Mouse (Mus musculus): ENCODE data around the gene Ncapd2.

Gene Ncapd2

DNA sequence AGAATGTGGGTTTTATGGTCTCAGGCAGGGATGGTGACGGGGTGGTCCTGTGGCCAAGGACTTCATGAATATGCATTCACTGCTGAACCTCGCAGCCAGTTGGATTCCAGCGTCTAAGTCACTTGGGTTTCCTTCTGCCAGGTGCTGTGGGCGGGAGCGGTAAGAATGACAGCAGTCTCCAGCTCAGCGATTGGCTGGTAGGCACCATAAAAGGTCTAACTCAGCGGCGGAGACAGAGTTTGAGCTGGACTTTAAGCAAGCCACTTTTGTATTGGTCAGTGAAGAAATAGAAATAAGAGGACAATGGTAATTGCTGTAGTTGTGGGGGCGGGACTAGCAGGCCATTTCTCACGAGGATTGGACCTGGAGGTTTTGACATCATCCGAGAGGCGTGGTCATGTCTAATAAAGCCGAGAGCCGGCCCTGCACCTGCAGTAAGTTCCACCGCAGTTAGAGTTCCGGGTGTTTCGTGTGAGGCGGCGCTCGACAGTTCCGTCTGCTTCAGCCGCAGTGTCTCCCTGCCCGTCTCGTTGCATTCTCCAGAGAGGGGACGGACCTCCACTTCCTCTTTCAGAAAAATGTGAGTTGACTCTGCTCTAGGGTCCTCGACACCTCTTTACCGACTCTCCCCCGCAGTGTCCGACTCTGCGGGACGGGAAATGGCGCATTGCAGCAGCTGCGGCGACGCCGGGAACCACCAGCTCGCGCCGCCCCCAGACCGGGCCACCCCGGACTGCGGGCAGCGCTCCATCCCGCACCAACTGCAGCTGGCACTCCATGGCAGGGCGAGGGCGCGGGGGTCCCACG lies 23.9 kb upstream of the Ncapd2 start, which contains the start of gene Vamp1:
Vamp1 (plus strand) TSS at position 404 of the 807 bp plus-strand sequence.
- in situ Hi-C loops (cut with MboI), result loop anchor here (5.0 kb wide), 1 partner anchor 57 kb away; no protein-coding TSS in a partner anchor

DNA sequence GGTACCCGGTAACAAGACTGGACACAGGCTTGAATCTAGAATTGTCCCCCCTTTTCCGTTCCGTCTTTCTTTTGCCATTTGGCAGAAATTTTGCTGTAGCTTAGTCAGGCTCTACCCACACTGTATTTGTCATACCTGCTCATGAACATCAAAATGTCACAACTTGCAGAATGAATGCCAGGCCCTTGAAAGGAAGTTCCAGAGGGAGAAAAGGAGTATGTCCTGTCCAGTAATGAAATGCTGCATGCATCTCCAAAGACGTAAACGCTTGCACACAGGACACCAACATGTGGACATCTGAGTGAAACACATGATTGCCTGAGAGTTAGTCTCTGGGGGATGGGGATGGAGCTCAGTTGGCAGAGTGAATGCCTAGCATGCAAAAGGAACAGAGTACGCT lies 22.2 kb upstream of the Ncapd2 start:
- in situ Hi-C loops (cut with MboI), result no loop called here

DNA sequence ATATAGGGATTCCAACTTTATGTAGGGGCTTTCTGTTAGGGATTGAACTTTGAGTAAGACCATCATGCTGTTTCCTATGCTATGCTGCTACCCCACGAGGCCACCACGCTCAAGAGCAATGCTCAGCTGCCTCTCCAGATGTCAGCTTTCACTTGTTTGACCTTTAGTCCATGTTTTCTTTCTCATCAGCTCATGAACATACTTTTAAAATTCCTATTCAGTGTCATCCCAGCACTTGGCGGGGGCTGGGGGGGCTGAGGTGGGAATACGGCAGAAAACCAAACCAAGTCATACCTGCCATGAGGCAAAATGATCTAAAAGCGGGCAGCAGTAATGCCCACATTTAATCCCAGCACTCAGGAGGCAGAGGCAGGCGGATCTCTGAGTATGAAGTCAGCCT lies 21.6 kb upstream of the Ncapd2 start:
- in situ Hi-C loops (cut with MboI), result no loop called here

DNA sequence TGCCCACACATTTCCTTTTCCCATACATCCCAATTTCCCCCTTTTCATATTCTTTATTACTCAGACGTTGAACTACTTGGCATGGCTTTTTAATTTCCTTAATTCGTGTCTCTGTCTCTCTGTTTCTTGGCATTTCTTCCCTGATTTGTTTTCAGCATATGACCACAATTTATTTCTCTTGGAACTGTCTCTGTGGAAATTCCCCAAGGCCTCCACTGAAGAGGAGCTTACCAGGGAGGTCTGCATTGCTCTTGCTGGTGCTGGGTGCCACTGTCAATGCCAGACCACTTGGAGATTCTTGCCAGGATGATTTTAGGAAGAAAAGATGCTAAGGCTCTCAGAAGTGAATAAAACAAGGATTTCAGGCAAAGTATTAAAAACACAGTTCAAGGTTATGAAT lies 21.1 kb upstream of the Ncapd2 start:
- in situ Hi-C loops (cut with MboI), result no loop called here

DNA sequence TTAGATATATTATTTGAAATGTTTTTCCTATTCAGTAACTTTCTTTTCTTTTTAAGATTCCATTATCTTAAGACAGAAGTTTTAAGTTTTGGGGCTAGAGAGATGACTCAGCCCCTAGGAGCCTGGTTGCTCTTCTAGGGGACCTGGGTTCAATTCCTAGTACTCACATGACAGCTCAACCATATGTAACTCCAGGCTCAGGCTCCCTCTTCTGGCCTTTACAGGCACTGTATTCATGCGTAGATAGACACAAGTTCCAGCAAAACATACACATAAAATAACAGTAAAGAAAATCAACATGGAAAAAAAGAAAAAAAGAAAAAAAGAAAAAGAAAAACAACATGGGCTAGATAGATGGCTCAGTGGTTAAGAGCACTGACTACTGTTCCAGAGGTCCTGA lies 18.9 kb upstream of the Ncapd2 start:
- in situ Hi-C loops (cut with MboI), result no loop called here

DNA sequence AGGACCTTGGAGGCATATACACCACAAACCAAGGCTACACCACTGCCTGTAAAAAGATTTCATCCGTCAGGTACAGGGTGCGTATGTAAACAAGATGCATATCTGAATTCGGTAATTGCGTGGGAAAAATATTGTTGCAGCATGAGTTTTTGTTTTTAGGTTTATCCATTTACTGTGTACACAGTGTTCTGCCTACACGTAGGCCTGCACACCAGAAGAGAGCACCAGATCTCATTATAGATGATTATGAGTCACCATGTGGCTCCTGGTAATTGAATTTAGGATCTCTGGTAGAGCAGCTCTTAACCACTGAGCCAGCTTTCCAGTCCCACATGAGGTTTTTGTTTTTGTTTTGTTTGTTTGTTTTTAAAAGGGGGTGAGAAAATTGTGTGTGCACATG lies 5.7 kb upstream of the Ncapd2 start:
- in situ Hi-C loops (cut with MboI), result no loop called here

DNA sequence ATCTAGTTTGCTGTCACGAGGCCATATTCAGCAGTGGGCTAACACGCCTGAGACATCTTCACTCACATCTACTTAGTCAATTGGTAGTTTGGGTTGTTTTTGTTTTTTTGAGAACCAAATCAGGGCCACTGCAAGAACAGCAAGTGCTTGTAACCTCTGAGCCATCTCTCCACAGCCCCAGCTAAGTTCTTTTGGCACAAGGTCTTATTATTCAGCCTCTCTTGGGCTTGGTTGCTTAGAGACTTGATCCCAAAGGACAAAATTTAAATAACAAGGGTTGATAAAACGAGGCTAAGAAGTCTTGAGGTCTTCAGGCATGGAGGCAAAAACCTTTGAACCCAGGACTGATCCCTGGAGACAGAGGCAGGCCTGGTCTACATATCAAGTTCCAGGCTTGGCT lies 4.8 kb upstream of the Ncapd2 start:
- in situ Hi-C loops (cut with MboI), result no loop called here

DNA sequence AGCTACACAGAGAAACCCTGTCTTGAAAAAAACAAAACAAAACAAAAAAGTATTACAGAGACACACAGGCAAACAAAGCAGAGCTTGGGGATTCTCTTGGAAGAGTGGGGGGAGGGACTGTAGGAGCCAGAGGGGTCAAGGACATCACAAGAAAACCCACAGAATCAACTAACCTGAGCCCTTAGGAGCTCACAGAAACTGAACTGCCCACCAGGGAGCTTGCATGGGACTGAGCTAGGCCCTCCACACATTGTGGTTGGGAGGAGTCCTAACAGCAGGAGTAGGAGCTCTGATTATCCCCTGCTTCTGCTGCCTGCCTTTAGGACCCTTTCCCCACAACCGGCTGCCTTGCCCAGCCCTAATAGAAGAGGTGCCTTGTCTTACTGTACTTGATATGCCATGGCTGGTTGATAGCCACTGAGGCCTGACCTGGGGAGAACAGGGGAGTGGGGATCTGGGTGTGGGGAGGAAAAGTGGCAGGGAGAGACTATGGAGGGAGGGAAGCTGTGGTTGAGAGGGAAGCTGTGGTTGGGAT lies 4.1 kb upstream of the Ncapd2 start:
- in situ Hi-C loops (cut with MboI), result no loop called here

DNA sequence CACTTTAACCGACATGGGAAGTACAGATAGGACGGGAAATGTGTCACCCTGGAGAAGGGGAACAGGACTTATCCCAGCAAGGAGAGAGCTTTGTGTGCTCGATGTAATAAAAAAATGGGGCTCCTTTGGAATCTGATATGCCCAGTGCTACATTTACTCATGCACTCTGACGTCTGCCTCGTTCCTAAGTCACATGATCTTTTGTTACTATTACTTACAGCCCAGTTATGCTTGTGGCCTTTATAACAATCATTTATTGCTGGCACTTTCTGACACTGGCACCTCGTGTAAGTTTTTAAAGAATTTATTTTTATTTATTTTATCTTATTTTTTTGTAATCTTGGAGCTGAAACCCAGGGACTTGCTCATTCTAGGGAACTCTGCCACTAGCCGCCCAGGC lies 1.9 kb upstream of the Ncapd2 start:
- in situ Hi-C loops (cut with MboI), result no loop called here

DNA sequence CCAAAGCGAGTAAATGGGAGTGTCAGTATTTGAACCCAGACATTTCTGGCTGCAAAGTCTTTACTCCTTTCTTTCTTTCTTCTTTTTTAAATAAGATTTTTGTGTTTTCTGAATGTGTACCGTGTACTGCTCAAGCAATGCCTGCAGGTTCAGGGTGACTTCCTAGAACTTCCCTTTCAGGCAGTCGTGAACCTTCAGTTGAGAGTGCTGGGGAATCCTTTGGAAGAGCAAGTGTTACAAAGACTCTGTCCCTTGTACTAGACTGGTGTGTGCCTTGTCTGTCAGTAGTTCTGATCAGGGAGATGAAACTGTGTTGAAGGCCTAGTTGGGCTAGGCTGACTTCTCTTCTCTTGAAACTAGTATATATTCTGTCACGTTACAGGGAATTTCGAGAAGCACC lies 1.3 kb upstream of the Ncapd2 start:
- in situ Hi-C loops (cut with MboI), result no loop called here

DNA sequence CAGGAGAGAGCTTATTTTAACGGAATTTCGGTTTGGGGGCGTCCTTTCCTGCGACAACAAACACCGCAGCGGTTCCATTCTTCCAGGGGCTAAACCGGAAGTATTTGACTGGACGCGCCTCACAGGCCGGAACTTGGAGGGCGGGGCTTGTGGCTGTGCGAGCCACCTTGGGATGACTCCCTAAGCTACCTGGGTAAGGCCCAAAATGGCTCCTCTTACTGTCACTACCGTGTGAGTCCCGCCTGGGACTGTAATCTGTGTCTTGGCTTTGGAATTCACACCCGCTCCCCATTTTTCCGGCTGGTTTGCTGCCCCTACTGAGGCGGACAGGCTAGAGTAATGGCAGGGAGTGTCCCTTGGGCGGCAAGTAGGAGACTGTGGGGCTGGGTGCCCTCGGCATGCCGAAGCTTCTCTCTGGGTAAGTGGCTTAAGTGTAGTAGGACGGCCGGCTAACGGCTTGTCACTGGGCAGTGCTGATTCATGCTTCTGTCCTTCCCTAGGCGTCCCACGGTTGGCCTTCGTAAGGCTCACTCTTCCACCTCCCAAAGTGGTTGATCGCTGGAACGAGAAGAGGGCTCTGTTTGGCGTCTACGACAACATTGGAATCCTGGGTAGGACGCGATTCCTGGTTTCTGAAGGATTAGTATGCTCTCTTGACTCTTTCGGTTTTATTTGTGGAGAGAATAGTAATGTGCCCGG lies 664 bp upstream of the Ncapd2 start:
- in situ Hi-C loops (cut with MboI), result no loop called here

DNA sequence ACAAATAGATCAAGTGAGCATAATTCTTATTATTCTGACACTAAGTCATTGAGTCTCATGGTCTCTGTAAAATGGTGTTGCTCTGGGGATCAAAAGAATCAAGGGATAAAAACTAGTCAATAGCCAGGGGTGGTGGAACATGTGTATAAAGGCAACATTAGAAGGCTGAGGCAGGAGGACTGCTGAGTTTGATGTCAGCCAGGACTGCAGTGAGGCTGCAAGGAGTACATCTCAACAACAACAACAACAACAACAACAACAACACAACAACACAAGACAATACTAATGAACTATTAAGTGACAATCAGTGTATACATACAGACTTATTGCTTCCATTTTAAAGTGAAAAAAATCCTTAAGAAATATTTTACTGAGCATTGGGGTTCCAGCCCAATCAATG lies 685 bp downstream of the Ncapd2 start:
- in situ Hi-C loops (cut with MboI), result no loop called here

DNA sequence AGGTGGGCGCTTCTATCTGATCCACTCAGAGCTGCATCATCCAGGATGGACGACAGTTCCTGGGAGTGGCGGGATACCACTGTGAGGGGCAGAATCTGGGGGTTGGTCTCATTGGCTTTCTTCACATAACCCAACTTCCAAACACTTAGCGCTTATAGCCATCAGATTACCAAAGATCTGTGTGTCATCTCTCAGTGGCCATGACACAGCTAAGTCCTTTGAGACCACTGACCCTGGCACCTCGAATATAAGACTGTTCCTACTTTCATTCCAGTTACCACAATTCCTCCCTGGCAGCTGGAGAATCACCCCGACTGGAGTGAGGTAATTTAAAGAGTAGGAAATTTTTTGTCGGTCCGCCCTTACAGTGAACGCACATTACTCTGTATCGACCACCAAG lies 5.3 kb downstream of the Ncapd2 start:
- in situ Hi-C loops (cut with MboI), result no loop called here

DNA sequence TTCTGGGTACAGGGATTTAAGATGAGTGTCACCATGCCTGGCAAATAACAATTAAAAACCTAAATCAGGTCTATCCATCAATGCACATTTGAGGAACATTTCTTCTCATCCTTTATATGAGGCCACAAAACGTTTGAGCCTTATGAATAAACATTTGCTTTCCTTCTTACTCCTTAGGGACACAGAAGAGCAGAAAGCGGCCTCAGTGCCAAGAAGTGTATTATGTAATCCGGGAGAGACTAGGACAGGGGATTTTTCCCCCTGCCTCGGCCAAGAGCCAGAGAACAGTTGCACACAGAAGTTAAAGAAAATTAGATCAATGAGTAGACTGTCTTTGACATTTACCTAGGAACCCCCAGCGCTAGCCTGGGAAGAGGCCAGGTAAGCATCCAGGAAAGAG lies 9.4 kb downstream of the Ncapd2 start:
- in situ Hi-C loops (cut with MboI), result no loop called here

DNA sequence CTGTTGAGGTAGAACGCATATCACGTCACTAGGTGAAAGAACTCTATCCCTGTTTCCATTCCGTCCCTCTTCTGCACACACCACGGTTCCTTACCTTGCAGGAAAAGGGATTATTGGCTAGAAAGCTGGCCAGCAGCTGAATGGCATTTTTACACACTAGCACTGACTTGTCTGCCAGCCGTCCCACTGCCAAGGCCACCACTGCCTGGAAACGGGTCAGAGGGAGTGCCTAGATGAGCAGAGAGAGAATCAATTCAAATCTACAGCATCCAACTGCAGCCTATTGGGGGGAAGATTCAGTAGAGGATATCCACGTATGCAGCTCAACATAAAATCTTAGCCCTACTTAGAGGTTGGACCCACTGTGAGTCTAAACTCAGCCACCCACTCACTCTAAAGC lies 11.9 kb downstream of the Ncapd2 start:
- in situ Hi-C loops (cut with MboI), result no loop called here

DNA sequence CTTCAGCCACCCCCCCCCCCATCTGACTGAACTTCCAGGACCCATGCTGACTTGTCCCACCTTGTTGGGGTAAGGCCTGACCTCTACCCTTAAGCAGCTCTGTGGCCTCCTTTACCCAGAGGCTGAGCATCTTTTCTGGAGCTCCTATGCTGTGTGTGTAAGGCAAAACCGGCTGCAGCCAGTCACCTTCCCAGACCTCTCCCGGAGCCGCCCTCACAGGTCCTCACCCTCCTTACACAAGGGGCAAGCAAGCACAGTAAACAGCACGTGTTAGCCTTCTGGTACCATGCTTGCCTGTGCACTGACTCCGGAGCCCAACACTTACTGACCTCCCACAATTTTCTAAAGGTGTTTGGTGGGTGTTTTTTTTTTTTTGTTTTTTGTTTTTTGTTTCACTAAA lies 16.0 kb downstream of the Ncapd2 start:
- in situ Hi-C loops (cut with MboI), result no loop called here

DNA sequence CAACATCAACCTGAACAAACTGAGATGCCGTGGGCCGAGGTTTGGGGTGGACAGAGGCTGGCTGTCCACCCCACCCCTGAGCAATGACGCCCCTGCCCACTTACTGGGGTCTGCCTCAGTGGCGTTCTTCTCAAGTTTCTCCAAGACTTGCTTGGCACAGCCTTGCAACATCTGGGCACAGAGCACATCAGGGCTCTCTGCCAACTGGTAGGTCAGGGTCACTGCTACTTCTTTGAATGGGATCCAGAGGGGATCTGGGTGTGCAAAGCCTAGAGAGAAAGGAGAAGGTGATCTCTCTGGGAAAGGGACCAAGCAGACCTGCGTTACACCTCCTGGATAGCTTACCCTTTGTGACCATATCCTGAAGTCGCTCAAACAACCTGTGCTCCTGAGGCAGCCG lies 18.2 kb downstream of the Ncapd2 start:
- in situ Hi-C loops (cut with MboI), result no loop called here

DNA sequence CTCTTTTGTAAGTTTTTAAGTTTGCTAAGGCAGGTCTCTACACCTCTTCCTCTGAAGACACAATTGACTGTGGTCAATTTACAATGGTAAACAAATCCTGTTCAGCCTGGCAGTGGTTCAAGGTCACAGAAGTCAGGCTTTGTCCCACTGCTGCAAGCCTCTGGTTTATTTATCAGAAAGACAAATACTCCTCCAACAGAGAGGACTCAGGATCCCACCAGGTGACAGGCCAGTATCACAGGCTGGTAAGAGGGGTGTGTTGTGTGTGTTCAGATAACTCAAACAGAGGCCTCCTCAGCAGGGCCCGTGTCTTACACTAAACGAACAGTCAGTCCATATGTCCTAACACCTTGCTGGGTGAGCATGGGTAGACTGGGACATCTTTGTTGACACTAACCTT lies 19.0 kb downstream of the Ncapd2 start:
- in situ Hi-C loops (cut with MboI), result no loop called here

DNA sequence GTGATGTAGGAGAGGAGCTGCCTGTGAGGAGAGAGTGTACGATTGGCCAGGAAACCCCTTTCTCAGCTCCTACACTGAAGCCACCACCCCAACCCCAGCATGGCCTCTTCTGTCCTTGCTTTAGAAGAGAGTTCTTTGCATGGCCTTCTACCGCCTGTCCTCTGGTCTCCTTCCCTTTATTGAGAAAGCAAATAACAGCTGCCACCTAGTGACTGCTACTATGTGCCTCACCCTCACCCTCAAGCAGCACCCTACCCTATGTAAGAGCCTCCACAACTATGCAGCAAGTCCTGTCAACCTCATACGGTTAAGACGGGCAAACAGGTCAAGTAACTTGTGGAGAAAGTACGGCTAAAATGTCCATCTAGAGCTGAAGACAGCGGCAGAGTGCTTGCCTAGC lies 21.3 kb downstream of the Ncapd2 start:
- in situ Hi-C loops (cut with MboI), result no loop called here

DNA sequence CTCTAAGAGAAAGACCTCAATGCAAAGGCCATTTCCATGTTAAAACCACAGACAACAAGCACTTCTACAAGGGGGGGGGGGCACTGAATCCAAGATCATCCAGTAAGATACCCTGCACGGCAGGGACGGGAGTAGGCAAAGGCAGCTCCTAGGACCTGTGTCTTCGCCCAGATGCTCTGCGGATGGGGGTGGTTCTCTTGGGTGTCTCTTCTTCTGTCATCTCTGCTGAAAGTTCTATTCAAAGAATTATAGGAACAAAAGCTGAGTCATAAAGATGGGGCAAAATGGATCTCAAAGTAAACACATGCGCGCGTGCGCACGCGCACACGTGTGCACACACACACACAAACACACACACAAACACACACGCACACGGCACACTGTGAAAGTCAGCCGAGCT lies 23.4 kb downstream of the Ncapd2 start:
- in situ Hi-C loops (cut with MboI), result no loop called here

DNA sequence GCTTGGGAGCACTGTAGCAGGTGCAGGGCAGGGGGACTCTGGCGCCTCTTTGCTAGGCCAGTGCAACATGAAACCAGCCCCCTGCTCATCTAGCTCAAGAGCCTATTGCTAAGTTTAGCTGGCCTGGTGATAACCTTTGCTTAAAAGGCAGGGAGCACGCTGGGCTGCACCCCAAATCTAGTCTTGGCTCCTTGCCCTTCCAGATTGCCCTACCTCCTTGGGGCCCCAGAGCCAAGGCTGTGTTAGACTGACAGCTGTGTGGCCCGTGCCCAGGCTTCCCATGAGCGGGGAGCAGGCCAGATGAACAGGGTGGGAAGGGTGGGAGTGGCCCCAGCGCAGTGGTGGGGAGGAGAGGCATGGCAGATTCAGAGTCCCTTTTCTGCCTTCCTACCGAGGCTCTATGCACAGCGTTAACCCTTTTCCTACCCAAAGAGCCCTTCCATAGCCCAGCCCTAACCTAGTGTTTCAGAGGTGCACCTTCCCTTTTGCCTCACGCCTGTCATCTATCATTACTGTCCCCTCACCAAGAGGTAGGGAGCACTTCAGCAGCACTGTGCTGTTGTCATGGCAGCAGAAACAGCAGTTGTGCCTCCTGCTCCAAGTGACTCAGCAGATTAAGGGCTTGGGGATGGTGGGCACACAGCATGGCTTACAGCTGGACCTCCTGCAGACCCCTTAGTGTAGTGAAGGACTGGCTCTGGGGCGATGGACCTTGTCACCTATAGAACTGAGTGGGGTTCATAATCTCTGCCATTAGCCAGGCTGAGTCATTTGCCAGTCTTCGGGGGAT lies 24.4 kb downstream of the Ncapd2 start:
- in situ Hi-C loops (cut with MboI), result no loop called here

DNA sequence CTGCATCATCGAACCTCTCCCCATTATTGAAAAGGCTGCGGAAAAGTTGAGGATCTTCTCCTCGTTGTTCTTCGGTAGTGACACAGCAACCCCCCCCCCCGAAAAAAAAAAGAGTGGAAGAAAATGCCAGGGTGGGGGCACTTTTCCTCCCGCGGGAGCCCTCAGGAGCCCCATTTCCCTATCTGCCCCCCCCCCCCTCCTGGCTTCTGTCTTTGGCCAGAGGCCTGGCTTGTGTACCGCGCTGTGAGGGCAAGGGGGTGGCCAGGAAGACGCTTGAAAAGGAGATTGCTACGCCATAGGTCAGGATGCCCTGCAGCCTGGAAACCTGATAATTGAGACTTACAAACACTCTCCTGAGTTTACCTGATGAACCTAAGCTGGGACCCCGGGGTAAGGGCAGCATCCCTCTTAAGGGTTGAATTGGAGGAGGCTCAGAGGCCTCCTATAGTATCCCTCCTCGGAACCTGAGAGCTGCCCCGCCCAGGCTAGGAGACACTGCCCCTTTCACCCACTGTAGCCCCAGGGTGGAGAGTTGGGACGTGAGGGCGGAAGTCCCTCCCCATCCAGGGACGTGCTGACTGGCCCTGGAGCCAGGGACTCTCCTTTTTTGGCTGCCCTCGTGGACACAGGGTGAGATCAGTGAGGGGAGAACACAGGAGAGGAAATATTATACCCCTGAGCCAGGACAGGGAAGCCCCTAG lies 25.3 kb downstream of the Ncapd2 start, which contains the start of gene Gapdh:
Gapdh (minus strand) TSS at position 417 of the 701 bp plus-strand sequence.
- in situ Hi-C loops (cut with MboI), result no loop called here
